Mouse (Mus musculus) CH12.LX (cell line): ENCODE measurements around the gene Il11ra1. TPM values are rescaled to one million over a fixed set of nuclear protein-coding genes. Genes with fewer than 3 reads are reported as not detected.

Experiments used
- DNase-seq: peaks from one replicate; pipeline ENCODE4 v3.0.0-alpha.2; 2013; ENCODE audit errors: extremely low read depth
- H3K27ac ChIP-seq: 2 replicates; pipeline ENCODE4 v1.5.1; 2012; ENCODE audit warnings: low read depth, mild to moderate bottlenecking, control low read depth, moderate library complexity; ENCODE audit not compliant: insufficient read depth
- H3K27me3 ChIP-seq: replicated peaks from 2 replicates; pipeline ENCODE3; 2012; ENCODE audit warnings: inconsistent platforms
- H3K36me3 ChIP-seq, 2 experiments: replicated peaks in 1 of 2; 2 replicates each; pipeline versions ENCODE3 to v1.6.1; 2012; ENCODE audit warnings: inconsistent platforms in 1 of 2, low read length in 1 of 2, mild to moderate bottlenecking in 1 of 2, mixed read lengths in 1 of 2, moderate library complexity in 1 of 2; ENCODE audit not compliant: control insufficient read depth in 1 of 2, insufficient read depth in 1 of 2
- H3K4me1 ChIP-seq, 2 experiments: 2 replicates each; pipeline ENCODE4 v1.6.1; 2012; ENCODE audit warnings: inconsistent platforms in 1 of 2, moderate library complexity in 1 of 2; ENCODE audit not compliant: insufficient read depth in 2 of 2, control insufficient read depth in 1 of 2
- H3K4me2 ChIP-seq: 2 replicates; pipeline ENCODE4 v1.6.1; 2012; ENCODE audit warnings: low read depth, mild to moderate bottlenecking, control low read depth; ENCODE audit not compliant: poor library complexity, insufficient read depth, severe bottlenecking
- H3K4me3 ChIP-seq, 3 experiments: fragments of 150-350 bp in 1 of 3; sonication (generic) in 1 of 3; replicated peaks in 1 of 3; 2 replicates each; pipeline versions ENCODE3 to v1.5.1; 2011 to 2012; ENCODE audit warnings: low read depth in 2 of 3, low read length in 2 of 3, mild to moderate bottlenecking in 2 of 3, moderate library complexity in 2 of 3, control low read depth in 1 of 3, improper control_type of control experiment in 1 of 3, inconsistent platforms in 1 of 3, mixed read lengths in 1 of 3; ENCODE audit not compliant: poor library complexity in 1 of 3
- H3K79me2 ChIP-seq: replicated peaks from 2 replicates; pipeline ENCODE4 v1.6.1; 2012; ENCODE audit warnings: mild to moderate bottlenecking, moderate library complexity; ENCODE audit not compliant: control insufficient read depth, poor library complexity, insufficient read depth, severe bottlenecking; ENCODE audit errors: extremely low read depth
- H3K9ac ChIP-seq: 2 replicates; pipeline ENCODE4 v1.6.1; 2012; ENCODE audit warnings: low read depth, mild to moderate bottlenecking, control low read depth, moderate library complexity; ENCODE audit not compliant: insufficient read depth
- H3K9me3 ChIP-seq: replicated peaks from 2 replicates; pipeline ENCODE3; 2012; ENCODE audit warnings: low read length, inconsistent platforms, mixed read lengths
- BHLHE40 ChIP-seq: IDR thresholded peaks from 2 replicates; pipeline ENCODE4 v1.6.1; 2011; ENCODE audit warnings: mild to moderate bottlenecking, low read depth, low read length, improper control_type of control experiment
- CHD1 ChIP-seq: IDR thresholded peaks from 2 replicates; pipeline ENCODE4 v1.6.1; 2012; ENCODE audit warnings: low read depth, low read length, improper control_type of control experiment, inconsistent platforms
- CHD2 ChIP-seq: IDR thresholded peaks from 2 replicates; pipeline ENCODE4 v1.6.1; 2011; ENCODE audit warnings: low read length, improper control_type of control experiment
- CTCF ChIP-seq, 2 experiments: IDR thresholded peaks in 1 of 2; conservative IDR thresholded peaks in 1 of 2; 2 replicates each; pipeline ENCODE4 v1.5.1; 2011 to 2012; ENCODE audit warnings: low read depth in 2 of 2, low read length in 2 of 2, improper control_type of control experiment in 1 of 2, inconsistent platforms in 1 of 2, mild to moderate bottlenecking in 1 of 2, moderate library complexity in 1 of 2
- E2F4 ChIP-seq: IDR thresholded peaks from 2 replicates; pipeline ENCODE4 v1.6.1; 2011; ENCODE audit warnings: low read depth, low read length, improper control_type of control experiment; ENCODE audit not compliant: insufficient replicate concordance
- ELF1 ChIP-seq: IDR thresholded peaks from 2 replicates; pipeline ENCODE4 v1.6.1; 2014; ENCODE audit warnings: low read depth, mild to moderate bottlenecking, inconsistent platforms, low read length, improper control_type of control experiment
- ETS1 ChIP-seq: conservative IDR thresholded peaks from 2 replicates; pipeline ENCODE4 v1.6.1; 2012; ENCODE audit warnings: low read depth, mild to moderate bottlenecking, inconsistent platforms, low read length, improper control_type of control experiment, moderate library complexity
- HCFC1 ChIP-seq: IDR thresholded peaks from 2 replicates; pipeline ENCODE4 v1.6.1; 2012; ENCODE audit warnings: low read depth, mild to moderate bottlenecking, inconsistent platforms, low read length, improper control_type of control experiment
- IRF4 ChIP-seq: IDR thresholded peaks from 2 replicates; pipeline ENCODE4 v1.6.1; 2014; ENCODE audit warnings: low read depth, mild to moderate bottlenecking, inconsistent platforms, low read length, improper control_type of control experiment
- JUND ChIP-seq: conservative IDR thresholded peaks from 2 replicates; pipeline ENCODE4 v1.6.1; 2011; ENCODE audit warnings: low read depth, low read length, improper control_type of control experiment
- KAT2A ChIP-seq: IDR thresholded peaks from 2 replicates; pipeline ENCODE4 v1.6.1; 2012; ENCODE audit warnings: low read length, improper control_type of control experiment, inconsistent platforms; ENCODE audit not compliant: insufficient replicate concordance
- MAFK ChIP-seq: IDR thresholded peaks from 2 replicates; pipeline ENCODE4 v1.6.1; 2011; ENCODE audit warnings: low read length, improper control_type of control experiment; ENCODE audit not compliant: insufficient replicate concordance
- MAX ChIP-seq: IDR thresholded peaks from 2 replicates; pipeline ENCODE4 v1.6.1; 2011; ENCODE audit warnings: low read length, improper control_type of control experiment
- MEF2A ChIP-seq: IDR thresholded peaks from 2 replicates; pipeline ENCODE4 v1.6.1; 2014; ENCODE audit warnings: low read depth, mild to moderate bottlenecking, inconsistent platforms, low read length, improper control_type of control experiment, borderline replicate concordance
- MXI1 ChIP-seq: IDR thresholded peaks from 2 replicates; pipeline ENCODE4 v1.6.1; 2011; ENCODE audit warnings: mild to moderate bottlenecking, low read depth, low read length, improper control_type of control experiment
- NELFE ChIP-seq: IDR thresholded peaks from 2 replicates; pipeline ENCODE4 v1.6.1; 2011; ENCODE audit warnings: low read depth, low read length, improper control_type of control experiment
- NRF1 ChIP-seq: IDR thresholded peaks from 2 replicates; pipeline ENCODE4 v1.6.1; 2014; ENCODE audit warnings: low read depth, mild to moderate bottlenecking, inconsistent platforms, low read length, improper control_type of control experiment, moderate library complexity
- PAX5 ChIP-seq: IDR thresholded peaks from 2 replicates; pipeline ENCODE4 v1.6.1; 2012; ENCODE audit warnings: low read length, inconsistent platforms, mixed read lengths
- POLR2AphosphoS2 ChIP-seq: IDR thresholded peaks from 2 replicates; pipeline ENCODE4 v1.6.1; 2011; ENCODE audit warnings: low read depth, low read length, improper control_type of control experiment
- RAD21 ChIP-seq: IDR thresholded peaks from 2 replicates; pipeline ENCODE4 v1.6.1; 2011; ENCODE audit warnings: low read depth, mild to moderate bottlenecking, low read length, improper control_type of control experiment, moderate library complexity
- RCOR1 ChIP-seq: conservative IDR thresholded peaks from 2 replicates; pipeline ENCODE4 v1.6.1; 2012; ENCODE audit warnings: low read depth, mild to moderate bottlenecking, inconsistent platforms, low read length, improper control_type of control experiment
- TBP ChIP-seq: conservative IDR thresholded peaks from 2 replicates; pipeline ENCODE4 v1.6.1; 2011; ENCODE audit warnings: low read depth, low read length, improper control_type of control experiment
- TCF12 ChIP-seq: IDR thresholded peaks from 2 replicates; pipeline ENCODE4 v1.6.1; 2014; ENCODE audit warnings: low read depth, mild to moderate bottlenecking, inconsistent platforms, low read length, improper control_type of control experiment
- USF2 ChIP-seq: conservative IDR thresholded peaks from 2 replicates; pipeline ENCODE4 v1.6.1; 2011; ENCODE audit warnings: low read depth, low read length, improper control_type of control experiment
- ZKSCAN1 ChIP-seq: IDR thresholded peaks from 2 replicates; pipeline ENCODE4 v1.6.1; 2012; ENCODE audit warnings: low read depth, inconsistent platforms, low read length, improper control_type of control experiment, borderline replicate concordance
- ZMIZ1 ChIP-seq: IDR thresholded peaks from 2 replicates; pipeline ENCODE4 v1.6.1; 2012; ENCODE audit warnings: low read depth, mild to moderate bottlenecking, inconsistent platforms, low read length, improper control_type of control experiment
- ZNF384 ChIP-seq: IDR thresholded peaks from 2 replicates; pipeline ENCODE4 v1.6.1; 2012; ENCODE audit warnings: low read depth, low read length, improper control_type of control experiment, inconsistent platforms
- dilution Hi-C: fragments of 300-500 bp; cut with MboI; formaldehyde crosslinking; loops from 2 replicates; pipeline ENCODE4 v1.14.3; 2020; ENCODE audit warnings: low sequenced_read_pairs; ENCODE audit not compliant: extremely low pct_unique_long_range_greater_than_20kb, extremely low pct_ligation_motif_present
- in situ Hi-C: fragments of 300-500 bp; cut with MboI; formaldehyde crosslinking; loops from 3 replicates; pipeline ENCODE4 v1.14.3; 2019; ENCODE audit warnings: low sequenced_read_pairs, low pct_ligation_motif_present, low pct_unique_long_range_greater_than_20kb, mixed read lengths
- polyA plus RNA-seq: library from polyadenylated mRNA; unstranded; fragments of >175 nt; gene quantifications from 2 replicates; pipeline ENCODE4 v1.2.1, GENCODE M21; 2012; ENCODE audit warnings: low read depth; ENCODE audit not compliant: insufficient read length
- total RNA-seq, 2 experiments: library from RNA; depleted of rRNA; stranded (reverse); fragments of 300-350 nt in 1 of 2; fragments of >200 nt in 1 of 2; gene quantifications; 2 replicates each; pipeline ENCODE4 v1.2.3; 2012 to 2014

Il11ra1 gene
- total and polyA plus RNA-seq, 3 experiments = 1.3 to 4.8 (median 4.2) TPM

GRCm38 (mm10) chr4:41670836-41671235 is 29.0 kb upstream of the Il11ra1 start:
- no peaks in the 10 kb centered on the region for H3K79me2 ChIP-seq
- H3K27ac ChIP-seq = no peak overlapping the region
- no peaks in the 10 kb centered on the region for H3K36me3 ChIP-seq
- in situ Hi-C loops = no loop called here
- no peak for TF ChIP-seq MEF2A
- TF ChIP-seq NRF1 = no peak
- TF ChIP-seq JUND = no peak
- TF ChIP-seq MXI1 = no peak
- no peak for TF ChIP-seq IRF4
- TF ChIP-seq ZMIZ1 = no peak
- TF ChIP-seq ZNF384 = no peak
- no peak for TF ChIP-seq CHD1
- no peak for TF ChIP-seq ETS1
- TF ChIP-seq ZKSCAN1 = no peak
- no peak for TF ChIP-seq USF2
- no peak for TF ChIP-seq ELF1
- no peak for TF ChIP-seq CHD2
- no peak for TF ChIP-seq POLR2AphosphoS2
- TF ChIP-seq NELFE = no peak
- no peak for TF ChIP-seq E2F4
- TF ChIP-seq PAX5 = no peak
- no peak for TF ChIP-seq MAFK
- TF ChIP-seq TCF12 = no peak
- H3K9ac ChIP-seq = no peak overlapping the region
- peaks cover 0 to 5% of the 10 kb centered on the region in 2 experiments; a peak in 1 of 4 replicates for H3K4me1 ChIP-seq
- H3K4me2 ChIP-seq = no peak overlapping the region
- no peak overlapping the region for H3K4me3 ChIP-seq
- H3K9me3 ChIP-seq = no peaks in the 10 kb centered on the region
- peaks cover 96% of the 10 kb centered on the region for H3K27me3 ChIP-seq
- no peak for DNase-seq
- dilution Hi-C loops = no loop called here

- dilution Hi-C loops = no loop called here
- no peak overlapping the region for H3K27ac ChIP-seq
- in situ Hi-C loops = no loop called here
These were observed 28.3 kb upstream of the Il11ra1 start for GRCm38 (mm10) chr4:41671500-41671899.

More at GRCm38 (mm10) chr4:41671500-41671899, 28.3 kb upstream of the Il11ra1 start:
- H3K4me1 ChIP-seq = peaks cover 0 to 5% of the 10 kb centered on the region in 2 experiments; a peak in 1 of 4 replicates
- H3K9me3 ChIP-seq = no peaks in the 10 kb centered on the region
- no peaks in the 10 kb centered on the region for H3K79me2 ChIP-seq
- no peak overlapping the region for H3K9ac ChIP-seq
- H3K36me3 ChIP-seq = no peaks in the 10 kb centered on the region
- DNase-seq = no peak
- no peak overlapping the region for H3K4me2 ChIP-seq
- TF ChIP-seq MEF2A (no peak), CHD2 (no peak), KAT2A (no peak), CHD1 (no peak), TBP (no peak), RAD21 (no peak), BHLHE40 (no peak), RCOR1 (no peak), E2F4 (no peak), NRF1 (no peak), HCFC1 (no peak), CTCF (conservative IDR thresholded peaks at IDR 0.05 in 1 of 2, IDR thresholded peaks at IDR 0.05 in 1 of 2; ENCODE audit: low read depth in 2 of 2, low read length in 2 of 2) (no peak), MAX (no peak), NELFE (no peak)
- H3K4me3 ChIP-seq = no peak overlapping the region
- H3K27me3 ChIP-seq = peaks cover 98% of the 10 kb centered on the region
